Mouse (Mus musculus) kidney, postnatal 4 days (tissue): Measurements from ENCODE around the gene Epha4.

Source experiments
- DNase-seq, 2 experiments: peaks; one replicate each; pipeline ENCODE4 v3.0.0; 2021; ENCODE audit warnings: mixed read lengths in 2 of 2

The Epha4 gene

DNA sequence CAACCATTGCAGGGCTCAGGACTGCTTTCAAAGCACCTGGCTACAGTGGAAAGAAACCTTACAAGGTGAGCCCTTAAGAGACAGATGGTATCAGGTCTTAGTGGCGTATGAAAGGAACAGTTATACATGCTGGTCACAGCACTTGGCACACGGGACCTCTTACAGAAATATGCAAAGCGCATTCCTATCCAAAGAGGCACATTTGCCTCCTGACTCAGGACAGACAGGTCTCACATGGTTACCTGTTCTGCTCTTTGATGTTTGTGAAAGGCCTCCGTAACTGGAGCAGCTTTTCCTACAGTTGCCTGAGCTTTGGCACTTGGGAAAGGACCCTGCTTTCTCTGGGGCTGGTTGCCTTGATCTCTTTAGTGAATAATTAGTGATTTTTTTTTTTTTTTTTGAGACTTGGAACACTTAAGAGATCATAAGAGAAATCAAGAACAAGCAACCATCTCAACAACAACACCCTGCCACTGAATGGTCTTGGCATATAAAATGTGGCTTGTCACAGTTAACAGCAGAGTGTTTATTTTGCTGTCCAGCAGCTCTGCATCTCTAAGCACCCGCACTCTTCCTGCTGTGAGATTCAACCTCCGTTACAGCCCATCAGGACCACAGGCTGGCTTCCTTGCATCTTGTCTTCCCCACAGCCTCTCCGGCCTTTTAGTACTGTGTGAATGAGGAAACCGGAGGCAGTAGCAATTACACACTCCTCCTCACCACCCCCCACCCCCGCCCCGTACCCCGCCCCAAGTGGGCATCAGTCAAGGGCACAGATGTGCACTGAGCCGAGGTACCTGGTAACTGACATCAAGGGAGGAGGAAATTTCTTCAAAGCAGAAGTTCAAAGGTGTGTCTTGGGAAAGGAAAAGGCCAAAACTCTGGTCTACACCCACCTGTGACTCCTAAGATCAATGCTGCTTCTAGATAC is 41.2 kb downstream of the Epha4 start:
- no peak for DNase-seq

DNA sequence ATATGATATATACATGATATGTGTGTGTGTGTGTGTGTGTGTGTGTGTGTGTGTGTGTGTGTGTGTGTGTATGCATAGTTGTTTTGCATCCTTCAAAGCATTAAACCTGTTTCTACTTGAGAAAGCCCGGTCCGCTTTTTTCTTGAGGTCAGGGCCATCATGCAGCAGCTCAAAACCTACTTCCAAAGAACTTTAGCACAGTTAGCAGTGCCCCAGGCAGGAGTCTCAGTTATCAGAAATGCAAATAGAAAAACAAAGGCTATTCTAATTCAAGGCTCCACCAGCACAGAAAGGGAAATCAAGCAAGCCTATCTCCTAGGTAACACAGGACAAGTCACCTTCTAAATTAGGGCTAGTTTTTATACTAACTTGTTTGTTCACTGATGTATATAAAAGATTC is 42.3 kb downstream of the Epha4 start:
- DNase-seq = no peak

DNA sequence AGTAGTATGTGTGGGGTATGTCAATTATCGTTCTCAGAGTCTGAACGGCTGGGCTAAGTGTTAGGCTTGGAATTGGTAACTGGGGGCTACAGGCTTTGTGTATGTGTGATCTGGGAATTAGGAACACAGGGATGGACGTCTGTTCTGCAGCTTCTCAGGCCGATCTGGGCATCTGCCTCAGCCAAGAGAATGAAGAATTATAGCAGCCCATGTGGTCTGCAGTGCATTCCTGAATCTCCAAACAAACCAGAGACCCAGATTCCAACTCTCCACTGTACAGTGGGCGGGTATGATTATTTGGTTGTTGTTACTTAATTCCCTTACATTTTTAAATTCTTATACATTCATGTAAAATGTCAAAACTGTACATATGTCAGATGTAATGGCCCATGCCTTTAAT is 43.4 kb downstream of the Epha4 start:
- no peak for DNase-seq

DNA sequence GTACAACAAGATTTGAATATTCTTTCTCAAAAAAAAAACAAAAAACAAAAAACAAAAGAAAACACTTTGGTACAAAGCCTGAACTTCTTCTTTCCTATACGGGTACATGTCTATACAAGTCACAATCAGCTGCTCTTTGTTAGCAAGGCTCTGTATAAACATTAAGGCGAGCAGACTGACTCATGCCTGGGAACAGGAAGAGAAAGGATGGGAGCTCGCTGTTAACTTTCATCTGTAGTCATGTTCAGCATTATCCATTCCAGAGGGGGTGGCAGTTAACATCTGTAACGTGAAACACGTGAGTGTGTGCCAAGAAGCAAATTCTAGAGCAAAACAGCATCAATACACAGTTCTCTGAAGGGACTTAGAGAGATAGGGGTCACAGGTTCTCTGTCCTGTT is 43.9 kb downstream of the Epha4 start:
- no peak for DNase-seq

DNA sequence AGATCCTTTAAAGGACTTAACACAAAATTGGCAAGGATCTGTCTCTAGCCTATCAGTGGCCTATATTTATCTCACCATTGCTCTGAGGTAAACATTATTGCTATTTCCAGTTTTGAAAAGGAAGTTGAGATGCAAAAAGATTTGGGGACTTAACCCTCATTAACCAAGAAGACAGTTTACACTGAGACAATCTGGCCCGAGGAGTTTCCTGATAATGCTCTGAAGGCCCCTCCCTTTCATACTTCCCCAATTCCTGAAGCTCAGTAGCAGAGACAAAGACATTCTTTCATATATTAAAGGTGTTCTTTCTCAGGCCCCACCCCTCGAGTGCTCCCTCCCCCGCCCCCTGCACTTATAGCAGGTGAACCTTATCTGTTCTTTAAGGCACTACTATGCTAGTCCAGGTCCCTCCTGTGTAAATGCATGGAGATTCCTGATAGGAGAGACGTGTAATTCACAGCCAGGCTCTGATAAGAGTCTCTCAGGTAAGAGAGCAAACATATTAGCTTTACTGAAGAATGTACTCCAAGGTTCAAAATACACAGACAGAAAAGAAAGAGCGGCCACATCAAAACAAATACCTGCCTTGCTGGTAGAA is 46.1 kb downstream of the Epha4 start:
- DNase-seq = no peak

DNA sequence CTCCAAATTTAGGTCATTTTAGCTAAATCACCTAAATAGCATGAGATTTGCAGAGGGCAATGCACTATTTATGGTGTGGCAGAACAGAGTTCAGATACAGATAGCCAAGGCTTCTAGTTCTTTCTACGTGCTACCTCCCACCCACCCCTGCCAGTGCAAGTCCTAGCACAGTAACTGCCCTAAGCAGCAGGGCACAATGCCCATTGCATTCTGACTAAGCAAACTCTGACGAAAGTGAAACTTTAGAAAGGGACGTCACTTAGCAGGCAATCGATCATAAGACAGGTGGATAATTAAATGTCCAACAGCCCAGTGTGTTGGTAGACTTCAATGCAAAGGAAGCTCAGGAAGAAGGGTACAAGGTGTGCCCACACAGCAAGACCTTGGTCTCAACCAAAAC is 49.4 kb downstream of the Epha4 start:
- no peak for DNase-seq

DNA sequence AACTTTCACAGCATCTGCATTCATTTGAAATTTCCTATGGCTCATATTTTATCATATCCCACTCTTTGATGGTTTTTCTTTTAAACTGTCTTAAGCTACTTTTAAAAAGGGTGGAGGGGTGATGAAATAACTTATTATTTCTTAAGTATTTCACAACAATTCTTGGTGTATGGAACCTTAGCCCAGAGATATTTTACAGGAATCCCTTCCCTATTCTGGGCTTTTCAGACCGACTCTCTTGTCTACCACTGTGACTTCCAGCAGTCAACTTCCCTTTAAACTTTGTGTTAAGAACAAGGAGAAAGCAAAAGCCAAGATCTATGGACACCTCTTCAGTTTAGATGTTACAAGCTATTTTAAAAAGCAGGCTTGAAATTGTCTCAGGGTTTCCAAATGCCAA is 50.8 kb downstream of the Epha4 start:
- no peak for DNase-seq

DNA sequence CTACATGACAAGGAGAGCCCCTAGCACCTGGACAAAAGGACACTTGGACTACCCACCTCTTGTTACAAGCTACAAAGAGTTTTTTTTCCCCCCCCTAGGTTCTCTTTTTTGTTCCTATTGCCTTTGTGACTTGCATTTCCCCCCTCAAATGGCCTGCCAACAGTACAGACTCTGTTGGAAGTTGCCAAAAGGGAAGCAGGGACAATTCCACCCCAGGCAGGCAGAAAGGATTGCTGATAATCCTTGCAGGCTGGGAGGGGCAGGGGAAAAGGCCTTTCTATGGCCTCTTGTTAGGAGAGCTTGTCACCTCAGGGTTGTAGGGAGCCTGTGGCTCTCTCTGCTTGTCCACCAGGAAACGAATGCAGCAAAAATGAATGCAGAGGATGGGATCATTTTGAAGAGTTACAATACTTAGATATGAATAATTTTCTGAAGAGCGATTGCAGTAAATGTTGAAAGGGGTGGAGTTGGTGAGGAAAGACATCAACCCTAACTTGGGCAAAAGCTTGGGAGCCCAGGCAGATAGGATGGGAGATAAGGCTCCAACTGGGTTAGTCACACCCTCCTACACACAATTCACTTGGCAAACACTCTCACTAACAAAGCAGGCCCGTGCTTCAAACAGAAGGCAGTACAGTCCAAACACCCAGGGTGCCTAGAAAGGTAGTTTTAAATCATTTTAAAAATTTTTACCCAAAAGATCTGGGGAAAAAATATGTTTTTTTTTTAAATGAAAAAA is 52.8 kb downstream of the Epha4 start:
- no peak for DNase-seq

DNA sequence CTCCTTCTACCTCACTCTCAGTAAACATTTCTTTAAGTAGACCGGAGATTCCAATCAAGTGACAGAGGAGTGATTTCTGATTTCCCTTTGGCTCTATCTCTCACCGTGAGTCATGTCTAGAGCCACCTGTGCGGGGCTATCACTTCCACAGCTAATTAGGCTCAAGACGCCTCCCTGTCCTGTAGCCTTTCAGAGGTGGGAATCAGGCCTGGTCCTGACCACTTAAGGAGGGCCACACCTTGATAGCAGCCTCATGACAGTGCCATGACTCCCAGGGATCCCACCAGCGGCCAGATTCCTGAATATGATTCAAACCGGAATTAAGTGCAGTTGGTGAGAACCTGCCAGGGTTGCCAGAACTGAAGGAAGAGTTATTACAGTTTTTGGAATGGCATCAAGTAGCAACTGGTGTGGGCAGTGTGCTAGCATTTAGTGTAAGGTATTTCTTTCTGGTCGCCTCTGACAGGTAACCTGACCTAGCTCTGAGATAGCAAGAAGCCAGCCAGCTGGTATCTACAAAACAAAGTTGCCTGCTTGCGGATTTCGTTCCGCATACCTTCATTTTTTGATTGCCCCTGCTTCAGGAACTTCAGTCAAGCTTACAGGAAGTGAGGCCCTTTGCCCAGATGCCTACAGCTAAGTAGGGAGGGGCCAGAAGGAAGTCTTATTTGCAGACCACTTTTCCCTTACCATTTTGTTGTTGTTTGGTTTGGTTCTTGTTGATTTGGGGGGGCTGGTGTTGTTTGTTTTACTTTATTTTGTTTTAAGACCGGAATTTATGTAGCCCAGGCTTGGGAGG is 53.9 kb downstream of the Epha4 start:
- DNase-seq = no peak

DNA sequence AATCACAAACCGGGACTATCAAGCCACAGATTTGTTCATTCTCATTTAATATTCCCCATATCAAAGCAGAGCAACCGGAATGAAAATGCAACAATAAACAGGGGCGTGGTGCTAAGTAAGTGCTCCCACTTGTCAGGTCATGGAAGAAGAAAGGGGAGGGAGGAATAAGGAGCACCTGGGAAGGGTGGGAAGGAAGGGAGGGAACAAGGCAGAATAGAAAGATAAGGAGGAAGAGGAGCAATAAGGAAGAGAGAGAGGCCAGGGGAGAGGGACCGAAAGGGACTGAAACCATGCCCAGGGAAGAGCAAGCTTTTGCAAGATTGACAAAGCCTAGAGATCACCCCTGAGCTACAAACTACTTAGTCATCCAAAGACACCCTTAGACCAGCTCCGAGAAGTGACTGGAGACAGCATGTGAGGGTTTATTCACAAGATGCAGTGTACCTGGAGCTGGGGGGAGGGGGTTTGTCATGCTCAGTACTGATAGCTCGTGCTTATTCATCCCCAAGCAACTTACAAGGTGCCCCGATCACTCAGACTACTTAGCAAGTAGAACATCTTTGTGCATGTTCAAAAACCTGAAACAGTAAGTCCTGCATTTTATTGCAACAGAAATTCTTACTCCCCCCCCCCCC is 56.0 kb downstream of the Epha4 start:
- no peak for DNase-seq

DNA sequence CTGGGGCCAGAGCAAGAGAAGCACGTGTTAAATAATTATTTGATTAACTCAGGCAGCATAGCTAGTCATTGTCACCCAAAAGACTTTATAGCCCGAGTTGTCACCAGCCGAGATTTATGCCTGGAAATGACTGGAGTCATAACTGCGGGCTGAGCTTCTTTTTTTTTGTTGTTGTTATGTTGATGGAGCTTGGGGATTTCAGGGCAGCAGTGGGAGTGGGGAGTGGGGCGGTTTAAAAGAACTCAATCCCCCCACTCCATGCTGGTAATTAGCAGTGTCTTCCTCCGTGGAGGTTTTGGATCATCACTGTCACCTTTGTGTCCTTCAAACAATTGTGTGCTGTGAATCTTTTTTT is 57.5 kb downstream of the Epha4 start:
- DNase-seq = peak; percentile 45 to 55

DNA sequence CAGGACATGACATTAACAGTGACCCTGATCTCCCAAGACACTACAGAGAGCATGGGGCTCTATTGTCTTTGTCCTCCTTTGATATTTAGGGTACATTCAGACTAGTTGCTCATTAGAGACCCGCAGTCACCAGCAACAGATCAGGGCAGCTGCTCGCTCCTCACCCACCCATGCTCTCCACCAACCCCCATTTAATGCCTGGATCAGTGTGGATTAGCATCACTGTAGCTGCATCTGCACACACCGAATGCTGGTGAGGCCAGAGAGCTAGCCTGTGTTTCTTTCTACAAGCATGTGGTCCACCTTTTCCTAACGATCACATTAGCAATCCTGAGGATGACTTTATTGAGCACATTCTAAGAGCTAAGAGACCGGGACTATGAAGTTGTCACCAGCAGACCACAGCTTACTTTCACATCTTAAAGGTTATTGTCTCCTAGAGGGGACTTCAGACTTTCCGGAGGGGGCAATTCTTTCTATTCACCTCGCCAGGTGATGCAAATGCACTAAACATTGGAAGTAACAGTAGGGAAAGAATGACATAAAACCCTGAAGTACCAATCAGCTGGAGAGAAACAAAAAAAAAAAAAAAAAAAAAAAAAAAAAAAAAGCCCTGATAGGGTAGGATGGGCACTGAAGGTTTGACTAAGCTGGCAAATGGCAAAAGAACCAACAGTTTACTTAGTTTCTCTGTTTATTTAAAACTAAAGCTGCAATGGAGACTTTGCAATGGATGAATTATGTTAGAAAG is 58.0 kb downstream of the Epha4 start:
- no peak for DNase-seq

DNA sequence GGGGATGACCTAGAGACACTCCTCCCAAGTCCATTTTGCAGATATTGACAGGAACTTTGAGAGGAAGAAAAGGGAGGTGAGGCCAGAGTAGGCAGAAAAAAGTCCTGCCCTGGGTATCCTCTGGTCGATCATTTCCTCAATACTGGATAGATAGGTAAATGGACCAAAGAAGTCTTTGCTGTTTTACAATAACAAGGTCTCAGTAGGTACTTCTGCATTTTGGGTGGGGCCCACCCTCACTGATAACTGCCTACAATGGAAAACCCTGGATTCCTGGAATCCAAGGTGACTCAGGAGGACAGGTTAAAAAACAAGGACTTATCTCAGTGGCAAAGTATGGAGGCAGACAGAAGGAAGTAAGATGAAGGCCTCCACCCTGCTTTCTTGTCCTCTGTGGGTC is 61.1 kb downstream of the Epha4 start:
- DNase-seq = no peak

DNA sequence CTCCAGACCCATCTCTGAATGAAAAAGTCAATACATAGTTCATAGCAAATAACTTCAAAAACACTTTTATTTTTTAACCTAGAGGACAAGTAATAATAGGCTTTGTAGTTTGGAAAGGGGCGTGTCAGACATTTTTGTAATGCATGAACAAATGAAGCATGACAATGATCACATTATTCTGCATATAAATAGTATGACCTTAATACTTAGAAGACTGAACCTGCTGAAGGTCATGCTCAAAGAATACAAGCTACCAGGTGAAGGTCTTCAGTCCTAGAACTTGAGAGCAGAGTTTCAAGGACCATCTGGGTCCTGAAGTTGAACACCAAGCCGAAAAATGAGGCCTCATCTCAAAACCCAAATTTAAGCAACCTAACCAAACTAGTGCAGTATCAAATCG is 62.2 kb downstream of the Epha4 start:
- DNase-seq = no peak

DNA sequence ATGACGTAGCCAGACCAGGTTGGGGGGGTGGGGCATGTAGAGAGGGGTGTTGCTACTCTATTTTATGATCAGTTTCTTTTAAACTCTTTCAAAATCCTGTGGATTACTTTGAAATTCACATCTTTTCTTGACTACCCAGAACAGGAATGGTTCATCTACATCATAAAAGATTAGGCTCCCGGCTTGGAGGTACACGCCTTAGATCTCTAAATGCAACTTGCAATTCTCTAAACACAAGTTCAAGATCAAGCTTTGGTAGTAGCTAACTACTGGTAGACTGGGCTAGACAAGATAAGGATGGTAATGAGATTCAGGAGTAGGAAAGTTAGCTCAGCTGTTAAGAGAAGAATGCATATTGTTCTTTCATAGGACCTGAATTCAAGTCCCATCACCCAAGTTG is 63.3 kb downstream of the Epha4 start:
- no peak for DNase-seq

DNA sequence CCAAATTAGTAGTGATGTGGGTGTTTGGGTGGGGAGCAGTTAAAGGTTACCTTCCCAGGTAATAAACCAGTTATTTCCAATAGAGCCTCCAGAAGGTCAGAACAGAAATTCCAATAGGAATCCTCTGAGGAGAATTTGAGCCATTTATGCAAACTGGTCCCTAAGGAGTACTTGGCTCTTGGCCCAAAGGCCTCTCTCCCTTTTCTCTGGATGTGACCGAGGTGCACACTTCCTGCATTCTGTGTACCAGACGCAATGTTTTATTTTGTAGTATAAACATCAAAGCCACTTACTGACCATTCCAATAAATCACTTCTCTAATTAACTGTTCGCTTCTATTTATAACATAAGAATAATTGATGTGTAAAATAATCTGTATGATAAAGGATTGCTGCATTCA is 64.7 kb downstream of the Epha4 start:
- DNase-seq = no peak

DNA sequence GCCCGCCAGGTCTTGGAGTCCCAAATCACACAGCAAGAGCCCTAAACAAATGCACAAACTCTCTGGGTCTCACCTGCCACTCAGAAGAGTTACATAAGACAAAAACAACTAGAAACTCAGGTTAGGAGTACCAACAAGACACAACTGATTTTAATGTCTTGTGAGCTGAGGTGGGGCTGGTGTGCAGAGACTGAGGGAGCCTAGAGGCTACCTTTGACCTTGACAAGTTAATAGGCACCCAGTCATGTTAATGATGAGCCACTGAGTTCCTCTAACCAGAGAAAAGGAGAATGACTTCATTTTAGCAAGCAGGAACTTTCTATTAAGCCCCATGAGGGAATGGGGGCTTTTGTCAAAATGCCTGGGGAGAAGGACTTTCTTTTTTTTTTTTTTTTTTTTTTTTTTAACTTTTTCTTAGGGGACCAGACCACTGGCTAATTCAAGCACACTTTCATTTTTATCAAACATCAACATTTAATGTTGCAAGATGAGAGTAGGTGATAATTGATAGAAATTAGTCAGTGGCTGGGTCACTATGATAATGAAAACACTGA is 67.8 kb downstream of the Epha4 start:
- peak in 1 of 2 experiments; percentile 34 for DNase-seq

DNA sequence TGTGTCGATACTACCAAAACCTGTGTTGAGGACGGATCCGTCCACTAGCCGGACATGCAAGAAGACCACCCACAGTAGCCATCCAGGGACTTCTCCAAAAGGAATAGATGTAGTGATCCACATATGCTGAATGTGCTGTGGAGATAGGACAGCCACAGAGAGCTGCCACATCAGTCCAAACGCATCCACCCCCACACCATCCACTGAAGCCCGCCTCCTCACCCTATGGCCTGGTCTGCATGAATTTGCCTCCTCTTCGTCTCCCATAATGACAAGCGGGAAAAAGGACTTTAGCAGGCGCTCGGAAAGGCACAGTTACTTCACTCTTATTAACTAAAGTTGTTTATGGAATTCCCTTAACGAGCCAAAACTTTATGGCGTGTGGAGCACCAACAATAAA is 68.5 kb downstream of the Epha4 start:
- peak; percentile 26 to 33 for DNase-seq

DNA sequence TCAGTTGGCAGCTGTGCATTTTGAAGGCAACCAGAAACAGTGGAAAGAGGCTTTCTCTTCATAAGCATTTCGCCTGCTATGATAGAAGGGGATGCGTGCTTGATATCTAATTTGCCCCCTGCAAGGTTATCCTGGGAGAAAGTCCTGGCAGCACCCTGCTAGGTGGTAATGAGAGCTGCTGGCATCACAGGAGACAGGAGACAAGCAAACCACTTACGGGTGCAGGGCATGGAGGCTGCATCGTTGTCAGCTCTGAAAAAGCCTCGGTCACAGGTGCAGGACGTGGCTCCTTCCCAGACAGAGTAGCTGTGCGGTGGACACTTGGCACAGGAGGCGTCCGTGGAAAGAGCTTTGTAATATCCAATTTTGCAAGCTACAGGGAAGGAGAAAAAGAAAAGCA is 70.2 kb downstream of the Epha4 start:
- DNase-seq = no peak

DNA sequence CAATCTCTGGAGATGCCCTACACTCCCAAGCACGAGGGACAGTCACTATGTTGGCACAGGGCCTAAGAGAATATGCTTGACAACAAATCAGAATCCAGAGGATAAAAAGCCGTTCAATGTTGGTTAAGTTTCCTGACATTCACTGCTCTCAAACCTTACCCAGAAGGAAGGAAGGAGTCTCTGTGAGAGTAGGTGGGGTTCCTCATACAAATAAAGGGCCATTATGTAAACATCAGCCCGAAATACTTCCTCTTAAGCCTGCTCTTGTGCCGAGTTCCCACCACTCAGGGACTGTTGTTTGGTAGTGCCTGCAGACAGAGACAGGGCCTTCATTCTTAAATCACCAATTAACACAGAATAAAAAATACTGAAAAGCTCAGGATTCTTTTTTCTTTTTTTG is 72.9 kb downstream of the Epha4 start:
- no peak for DNase-seq

DNA sequence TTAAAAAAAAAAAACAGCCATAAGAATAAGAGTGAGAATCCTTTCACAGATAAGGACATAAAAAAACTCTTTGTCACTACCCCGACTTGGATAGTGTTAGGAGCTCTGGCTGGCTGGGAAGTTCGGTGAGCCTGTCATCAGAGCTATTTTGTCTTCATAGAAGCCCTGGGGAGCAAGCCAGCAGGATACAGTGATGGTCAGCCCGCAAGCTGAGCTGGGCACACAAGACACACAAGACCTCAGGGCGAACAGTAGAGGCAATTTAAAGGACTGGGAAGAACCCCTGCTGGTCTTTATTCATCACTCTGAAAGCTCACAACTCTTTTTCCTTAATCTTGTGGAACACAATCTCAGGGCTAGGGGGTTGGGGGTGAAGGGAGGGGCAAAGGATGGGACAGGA is 73.5 kb downstream of the Epha4 start:
- no peak for DNase-seq

DNA sequence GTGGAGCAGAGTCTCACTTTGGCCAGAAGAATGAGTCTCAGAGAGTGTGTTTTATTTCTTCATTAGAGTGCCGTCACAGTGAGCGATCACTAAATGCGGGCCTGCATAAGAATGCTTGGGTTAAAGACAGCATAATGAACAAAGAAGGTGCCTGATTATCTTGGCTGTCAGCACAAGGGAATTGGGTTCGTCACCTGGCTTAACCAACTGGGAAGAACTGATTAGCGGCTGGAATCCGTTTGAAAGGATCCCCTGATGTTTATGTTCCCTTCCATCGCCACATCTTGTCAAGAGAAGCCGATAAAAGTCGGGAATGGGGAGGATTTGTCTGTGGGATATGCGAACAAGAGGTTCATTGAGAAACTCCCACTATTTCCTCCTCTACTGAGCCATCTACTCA is 74.4 kb downstream of the Epha4 start:
- peak in 1 of 2 experiments; percentile 27 for DNase-seq
